Mouse (Mus musculus): ENCODE results near the gene Rbm25. TPM values are rescaled to one million over a fixed set of nuclear protein-coding genes. Genes with fewer than 3 reads are reported as not detected.

Gene Rbm25
- polyA plus RNA-seq, 1 experiment from 2014 or later, result 279 TPM

GRCm38 (mm10) chr12:83702796-83703195, 71.8 kb downstream of the Rbm25 start:
- Histone ChIP-seq H3K9me3 (ENCODE audit: control insufficient read depth, low read length) (no peaks in the 10 kb centered on the region), H3K27me3 (ENCODE audit: control insufficient read depth, insufficient read depth, low read length) (no peaks in the 10 kb centered on the region), H3K27ac (replicated peaks; ENCODE audit: low read depth, low read length) (no peak overlapping the region), H3K9ac (ENCODE audit: low read length) (no peak overlapping the region), H3K4me3 (ENCODE audit: low read depth, low read length) (no peak overlapping the region), H3K36me3 (ENCODE audit: control insufficient read depth, insufficient read depth, low read length) (no peaks in the 10 kb centered on the region), H3K4me2 (ENCODE audit: low read depth, severe bottlenecking) (no peak overlapping the region), H3K4me1 (ENCODE audit: control insufficient read depth, insufficient read depth, low read length) (no peaks in the 10 kb centered on the region)
- whole genome bisulfite sequencing, result 85% methylated on average over 4 of the region's 4 CpGs
- DNase-seq (ENCODE audit: low spot score) (no peak), ATAC-seq (ENCODE audit: insufficient number of reproducible peaks, low FRiP score, low TSS enrichment, low read depth) (no peak)

GRCm38 (mm10) chr12:83706951-83707350, 75.9 kb downstream of the Rbm25 start:
- Histone ChIP-seq H3K27me3 (ENCODE audit: control insufficient read depth, insufficient read depth, low read length) (no peaks in the 10 kb centered on the region), H3K4me2 (ENCODE audit: low read depth, severe bottlenecking) (no peak overlapping the region), H3K9me3 (ENCODE audit: control insufficient read depth, low read length) (no peaks in the 10 kb centered on the region), H3K4me3 (ENCODE audit: low read depth, low read length) (no peak overlapping the region), H3K4me1 (ENCODE audit: control insufficient read depth, insufficient read depth, low read length) (no peaks in the 10 kb centered on the region), H3K27ac (replicated peaks; ENCODE audit: low read depth, low read length) (no peak overlapping the region), H3K36me3 (ENCODE audit: control insufficient read depth, insufficient read depth, low read length) (no peaks in the 10 kb centered on the region), H3K9ac (ENCODE audit: low read length) (no peak overlapping the region)
- WGBS, result 67% methylated on average over 4 of the region's 4 CpGs
- ATAC-seq (ENCODE audit: insufficient number of reproducible peaks, low FRiP score, low TSS enrichment, low read depth) (no peak), DNase-seq (ENCODE audit: low spot score) (no peak)

- DNase-seq (ENCODE audit: low spot score) (no peak), ATAC-seq (ENCODE audit: insufficient number of reproducible peaks, low FRiP score, low TSS enrichment, low read depth) (no peak)
- Histone ChIP-seq H3K27ac (replicated peaks; ENCODE audit: low read depth, low read length) (no peak overlapping the region), H3K9ac (ENCODE audit: low read length) (no peak overlapping the region), H3K9me3 (ENCODE audit: control insufficient read depth, low read length) (no peaks in the 10 kb centered on the region), H3K4me2 (ENCODE audit: low read depth, severe bottlenecking) (no peak overlapping the region), H3K4me3 (ENCODE audit: low read depth, low read length) (no peak overlapping the region), H3K36me3 (ENCODE audit: control insufficient read depth, insufficient read depth, low read length) (no peaks in the 10 kb centered on the region; the same call in 1 of the 2 replicates), H3K27me3 (ENCODE audit: control insufficient read depth, insufficient read depth, low read length) (no peaks in the 10 kb centered on the region), H3K4me1 (ENCODE audit: control insufficient read depth, insufficient read depth, low read length) (no peaks in the 10 kb centered on the region)
- WGBS, result 84% methylated on average over 7 of the region's 7 CpGs
These were observed 77.4 kb downstream of the Rbm25 start for GRCm38 (mm10) chr12:83708160-83709092.

GRCm38 (mm10) chr12:83709934-83710333, 78.9 kb downstream of the Rbm25 start:
- DNase-seq (ENCODE audit: low spot score), result no peak
- WGBS, result 97% methylated on average over 2 of the region's 2 CpGs
- peaks cover 3% of the 10 kb centered on the region; the same call in 1 of the 2 replicates for H3K36me3 ChIP-seq (ENCODE audit: control insufficient read depth, insufficient read depth, low read length)

GRCm38 (mm10) chr12:83713749-83714148, 82.7 kb downstream of the Rbm25 start:
- 50% methylated on average over 2 of the region's 2 CpGs for WGBS
- H3K4me2 ChIP-seq (ENCODE audit: low read depth, severe bottlenecking), result no peak overlapping the region
- no peak overlapping the region for H3K4me3 ChIP-seq (ENCODE audit: low read depth, low read length)
- H3K9ac ChIP-seq (ENCODE audit: low read length), result no peak overlapping the region
- H3K36me3 ChIP-seq (ENCODE audit: control insufficient read depth, insufficient read depth, low read length), result peaks cover 11% of the 10 kb centered on the region; the same call in 1 of the 2 replicates
- H3K27me3 ChIP-seq (ENCODE audit: control insufficient read depth, insufficient read depth, low read length), result no peaks in the 10 kb centered on the region
- H3K9me3 ChIP-seq (ENCODE audit: control insufficient read depth, low read length), result no peaks in the 10 kb centered on the region
- no peak for DNase-seq (ENCODE audit: low spot score)
- no peaks in the 10 kb centered on the region for H3K4me1 ChIP-seq (ENCODE audit: control insufficient read depth, insufficient read depth, low read length)
- no peak for ATAC-seq (ENCODE audit: insufficient number of reproducible peaks, low FRiP score, low TSS enrichment, low read depth)
- no peak overlapping the region for H3K27ac ChIP-seq (replicated peaks; ENCODE audit: low read depth, low read length)

More at GRCm38 (mm10) chr12:83709934-83710333, 78.9 kb downstream of the Rbm25 start:
- Histone ChIP-seq H3K9ac (ENCODE audit: low read length) (no peak overlapping the region), H3K27ac (replicated peaks; ENCODE audit: low read depth, low read length) (no peak overlapping the region), H3K4me2 (ENCODE audit: low read depth, severe bottlenecking) (no peak overlapping the region), H3K9me3 (ENCODE audit: control insufficient read depth, low read length) (no peaks in the 10 kb centered on the region), H3K4me1 (ENCODE audit: control insufficient read depth, insufficient read depth, low read length) (no peaks in the 10 kb centered on the region), H3K4me3 (ENCODE audit: low read depth, low read length) (no peak overlapping the region), H3K27me3 (ENCODE audit: control insufficient read depth, insufficient read depth, low read length) (no peaks in the 10 kb centered on the region)
- ATAC-seq (ENCODE audit: insufficient number of reproducible peaks, low FRiP score, low TSS enrichment, low read depth), result no peak

- no peak overlapping the region for H3K9ac ChIP-seq (ENCODE audit: low read length)
- H3K4me2 ChIP-seq (ENCODE audit: low read depth, severe bottlenecking), result no peak overlapping the region
- ATAC-seq (ENCODE audit: insufficient number of reproducible peaks, low FRiP score, low TSS enrichment, low read depth) (no peak), DNase-seq (ENCODE audit: low spot score) (no peak)
- no peaks in the 10 kb centered on the region for H3K27me3 ChIP-seq (ENCODE audit: control insufficient read depth, insufficient read depth, low read length)
- H3K9me3 ChIP-seq (ENCODE audit: control insufficient read depth, low read length), result no peaks in the 10 kb centered on the region
- peaks cover 11% of the 10 kb centered on the region; the same call in 1 of the 2 replicates for H3K36me3 ChIP-seq (ENCODE audit: control insufficient read depth, insufficient read depth, low read length)
- H3K4me1 ChIP-seq (ENCODE audit: control insufficient read depth, insufficient read depth, low read length), result 0 out of 2 replicates have a peak, but pooled peaks cover 3% of the 10 kb centered on the region
- 90% methylated on average over 15 of the region's 15 CpGs for WGBS
- no peak overlapping the region for H3K27ac ChIP-seq (replicated peaks; ENCODE audit: low read depth, low read length)
- H3K4me3 ChIP-seq (ENCODE audit: low read depth, low read length), result no peak overlapping the region
These were observed 85.6 kb downstream of the Rbm25 start for GRCm38 (mm10) chr12:83716416-83717184.

- no peak for ATAC-seq (ENCODE audit: insufficient number of reproducible peaks, low FRiP score, low TSS enrichment, low read depth)
- no peak overlapping the region for H3K9ac ChIP-seq (ENCODE audit: low read length)
- WGBS, result 96% methylated on average over 1 of the region's 1 CpGs
- no peak overlapping the region for H3K4me2 ChIP-seq (ENCODE audit: low read depth, severe bottlenecking)
- DNase-seq (ENCODE audit: low spot score), result no peak
- H3K9me3 ChIP-seq (ENCODE audit: control insufficient read depth, low read length), result no peaks in the 10 kb centered on the region
- H3K4me1 ChIP-seq (ENCODE audit: control insufficient read depth, insufficient read depth, low read length), result 0 out of 2 replicates have a peak, but pooled peaks cover 3% of the 10 kb centered on the region
- H3K27ac ChIP-seq (replicated peaks; ENCODE audit: low read depth, low read length), result no peak overlapping the region
- no peaks in the 10 kb centered on the region for H3K27me3 ChIP-seq (ENCODE audit: control insufficient read depth, insufficient read depth, low read length)
- no peak overlapping the region for H3K4me3 ChIP-seq (ENCODE audit: low read depth, low read length)
- H3K36me3 ChIP-seq (ENCODE audit: control insufficient read depth, insufficient read depth, low read length), result peaks cover 11% of the 10 kb centered on the region; the same call in 1 of the 2 replicates
These were observed 88.4 kb downstream of the Rbm25 start for GRCm38 (mm10) chr12:83719431-83719830.

GRCm38 (mm10) chr12:83721281-83721680, 90.2 kb downstream of the Rbm25 start:
- Histone ChIP-seq H3K9me3 (ENCODE audit: control insufficient read depth, low read length) (no peaks in the 10 kb centered on the region), H3K4me3 (ENCODE audit: low read depth, low read length) (no peak overlapping the region), H3K27me3 (ENCODE audit: control insufficient read depth, insufficient read depth, low read length) (no peaks in the 10 kb centered on the region), H3K4me2 (ENCODE audit: low read depth, severe bottlenecking) (no peak overlapping the region), H3K27ac (replicated peaks; ENCODE audit: low read depth, low read length) (no peak overlapping the region), H3K36me3 (ENCODE audit: control insufficient read depth, insufficient read depth, low read length) (peaks cover 15% of the 10 kb centered on the region), H3K9ac (ENCODE audit: low read length) (no peak overlapping the region), H3K4me1 (ENCODE audit: control insufficient read depth, insufficient read depth, low read length) (0 out of 2 replicates have a peak, but pooled peaks cover 3% of the 10 kb centered on the region)
- no peak for DNase-seq (ENCODE audit: low spot score)
- no peak for ATAC-seq (ENCODE audit: insufficient number of reproducible peaks, low FRiP score, low TSS enrichment, low read depth)
- 73% methylated on average over 6 of the region's 6 CpGs for WGBS

Measured in limb, embryonic 11.5 days (tissue).